Mouse (Mus musculus): ENCODE results near the gene Basp1.

DNA sequence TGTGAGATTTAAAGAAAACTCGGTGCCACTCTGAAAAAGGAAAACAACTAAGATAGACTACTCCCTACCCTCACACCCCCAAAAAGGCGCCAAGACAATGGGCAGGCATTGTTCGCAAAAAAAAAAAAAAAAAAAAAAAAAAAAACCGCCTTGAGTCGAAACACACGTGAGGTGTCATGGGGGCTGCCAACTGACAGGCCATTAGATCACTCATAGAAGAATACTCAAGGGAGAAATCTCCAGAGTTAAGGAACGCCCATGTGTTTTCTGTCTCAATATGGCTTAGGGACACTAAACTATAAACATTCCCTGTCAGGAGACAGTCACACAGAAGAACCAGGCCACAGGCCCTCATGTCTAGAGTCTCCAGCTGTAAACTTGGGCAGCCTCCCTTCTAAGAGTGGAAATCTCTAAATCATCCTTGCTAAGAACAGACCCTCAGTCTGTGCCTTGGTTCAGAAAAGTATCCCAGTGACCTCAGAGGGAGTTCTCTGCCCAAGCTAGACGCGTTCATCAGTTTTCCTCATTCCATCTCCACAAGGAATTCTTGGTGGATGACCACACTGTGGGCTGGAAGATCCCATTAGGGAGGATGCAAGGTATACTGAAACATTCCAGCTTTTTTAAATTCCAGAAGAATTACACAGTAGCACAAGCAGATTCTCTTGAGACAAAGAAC, 17.5 kb downstream of the Basp1 start:
- no peak for TF ChIP-seq CTCF (IDR thresholded peaks at IDR 0.05; ENCODE audit: borderline replicate concordance, extremely low read depth, insufficient read depth, insufficient read length)
- TF ChIP-seq POLR2A (IDR thresholded peaks at IDR 0.05; ENCODE audit: borderline replicate concordance, extremely low read depth, insufficient read depth, insufficient read length, poor library complexity, severe bottlenecking) = no peak

All from brain, embryonic 14.5 days (tissue).